Mouse (Mus musculus) lung, adult 2 months (tissue): Measurements from ENCODE around the gene Slc4a8. TPM values are rescaled to one million over a fixed set of nuclear protein-coding genes. Genes with fewer than 3 reads are reported as not detected.

Experiments
- DNase-seq: peaks from one replicate; pipeline ENCODE4 v3.0.0; 2022
- H3K4me1 ChIP-seq: fragments of 200-500 bp; 2 replicates; pipeline ENCODE4 v1.6.1; 2011; ENCODE audit warnings: low read length; ENCODE audit not compliant: control insufficient read depth, insufficient read depth
- H3K4me3 ChIP-seq: fragments of 200-500 bp; replicated peaks from 2 replicates; pipeline ENCODE3; 2011; ENCODE audit warnings: low read depth, mild to moderate bottlenecking, control low read depth, low read length; ENCODE audit errors: extremely low read depth
- CTCF ChIP-seq: fragments of 200-500 bp; IDR thresholded peaks from 2 replicates; pipeline ENCODE4 v1.5.1; 2011; ENCODE audit warnings: mild to moderate bottlenecking, low read length, control low read depth; ENCODE audit not compliant: insufficient read depth
- POLR2A ChIP-seq: fragments of 200-500 bp; IDR thresholded peaks from 2 replicates; pipeline ENCODE4 v1.6.1; 2011; ENCODE audit warnings: low read depth, mild to moderate bottlenecking, control low read depth, low read length, borderline replicate concordance; ENCODE audit errors: extremely low read depth
- WGBS: fragments of 180-500 bp; shearing (Covaris S2); methylation state at CpG from one replicate; pipeline ENCODE4 v1.1.7; 2018; 5-methylcytosine and 5-hydroxymethylcytosine counted together
- polyA plus RNA-seq: library from polyadenylated mRNA; depleted of rRNA; stranded (reverse); fragments of >200 nt; gene quantifications from 2 replicates; pipeline ENCODE4 v1.2.3, GENCODE M21; 2012

Gene Slc4a8
- polyA plus RNA-seq, 1 experiment: 4.4 TPM

GRCm38 (mm10) chr15:100845049-100845879 is 83.7 kb downstream of the Slc4a8 start:
- WGBS: 37% methylated on average over 26 of the region's 26 CpGs
- no peak for DNase-seq
- TF ChIP-seq POLR2A (no peak), CTCF (no peak)
- no peaks in the 10 kb centered on the region for H3K4me1 ChIP-seq
- no peak overlapping the region for H3K4me3 ChIP-seq

GRCm38 (mm10) chr15:100847193-100847592 is 85.6 kb downstream of the Slc4a8 start:
- TF ChIP-seq POLR2A (no peak), CTCF (no peak)
- Histone ChIP-seq H3K4me3 (no peak overlapping the region), H3K4me1 (no peaks in the 10 kb centered on the region)
- WGBS: 89% methylated on average over 6 of the region's 6 CpGs
- DNase-seq: no peak

GRCm38 (mm10) chr15:100857586-100857985 is 96.0 kb downstream of the Slc4a8 start:
- no peak for DNase-seq
- Histone ChIP-seq H3K4me3 (no peak overlapping the region), H3K4me1 (no peaks in the 10 kb centered on the region)
- TF ChIP-seq POLR2A (no peak), CTCF (no peak)
- 51% methylated on average over 3 of the region's 3 CpGs for WGBS

GRCm38 (mm10) chr15:100860856-100861255 is 99.3 kb downstream of the Slc4a8 start:
- Histone ChIP-seq H3K4me3 (no peak overlapping the region), H3K4me1 (no peaks in the 10 kb centered on the region)
- no peak for TF ChIP-seq POLR2A
- no peak for TF ChIP-seq CTCF
- WGBS: 25% methylated on average over 5 of the region's 5 CpGs
- DNase-seq: no peak

- 32% methylated on average over 3 of the region's 3 CpGs for WGBS
- Histone ChIP-seq H3K4me1 (peaks cover 3% of the 10 kb centered on the region; the same call in 1 of the 2 replicates), H3K4me3 (no peak overlapping the region)
- TF ChIP-seq CTCF: no peak
- no peak for TF ChIP-seq POLR2A
- DNase-seq: no peak
These were observed 104.0 kb downstream of the Slc4a8 start for GRCm38 (mm10) chr15:100865556-100865955.

GRCm38 (mm10) chr15:100869558-100869957 is 108.0 kb downstream of the Slc4a8 start, which contains the start of gene Scn8a:
Gene Scn8a, plus strand, starts transcription at chr15:100869858.
- Histone ChIP-seq H3K4me1 (peaks cover 3% of the 10 kb centered on the region; the same call in 1 of the 2 replicates), H3K4me3 (peak within 1 kb of the TSS; percentile 9)
- TF ChIP-seq POLR2A: no peak
- TF ChIP-seq CTCF: no peak
- DNase-seq: no peak
- 76% methylated on average over 7 of the region's 7 CpGs for WGBS

- WGBS: 9% methylated on average over 63 of the region's 66 CpGs
- H3K4me3 ChIP-seq: peak overlapping the region; percentile 9
- peaks cover 3% of the 10 kb centered on the region; the same call in 1 of the 2 replicates for H3K4me1 ChIP-seq
- DNase-seq: peak; percentile 5
- no peak for TF ChIP-seq POLR2A
- no peak for TF ChIP-seq CTCF
These were observed 108.6 kb downstream of the Slc4a8 start for GRCm38 (mm10) chr15:100870001-100870774.

- Histone ChIP-seq H3K4me3 (no peak overlapping the region), H3K4me1 (peaks cover 3% of the 10 kb centered on the region; the same call in 1 of the 2 replicates)
- 9% methylated on average over 60 of the region's 69 CpGs for WGBS
- no peak for DNase-seq
- TF ChIP-seq CTCF (no peak), POLR2A (no peak)
These were observed 109.2 kb downstream of the Slc4a8 start for GRCm38 (mm10) chr15:100870775-100871106.

GRCm38 (mm10) chr15:100871107-100872011 is 109.8 kb downstream of the Slc4a8 start:
- no peak for DNase-seq
- no peak overlapping the region for H3K4me3 ChIP-seq
- WGBS: 3% methylated on average over 53 of the region's 53 CpGs

More at GRCm38 (mm10) chr15:100871107-100872011, 109.8 kb downstream of the Slc4a8 start:
- H3K4me1 ChIP-seq: peaks cover 3% of the 10 kb centered on the region; the same call in 1 of the 2 replicates
- TF ChIP-seq POLR2A (no peak), CTCF (no peak)
